Mouse (Mus musculus) ES-E14 (cell line): ENCODE data around the gene Nhlrc2. TPM values are rescaled to one million over a fixed set of nuclear protein-coding genes. Genes with fewer than 3 reads are reported as not detected.

Experiments used
- DNase-seq: peaks from one replicate; pipeline ENCODE4 v3.0.0-alpha.2; 2013; ENCODE audit warnings: low read depth, low spot score
- H3K27ac ChIP-seq: 2 replicates; pipeline ENCODE4 v1.5.1; 2012; ENCODE audit warnings: low read depth, mild to moderate bottlenecking, low read length, moderate library complexity, mixed read lengths; ENCODE audit not compliant: poor library complexity, insufficient read depth, severe bottlenecking
- H3K36me3 ChIP-seq: 2 replicates; pipeline ENCODE4 v1.6.1; 2012; ENCODE audit warnings: mild to moderate bottlenecking, low read length, moderate library complexity, mixed read lengths; ENCODE audit not compliant: control insufficient read depth, poor library complexity, insufficient read depth, severe bottlenecking
- H3K4me1 ChIP-seq, 2 experiments: fragments of 150-350 bp in 1 of 2; sonication (generic) in 1 of 2; 2 replicates each; pipeline ENCODE4 v1.6.1; 2012; ENCODE audit warnings: low read length in 2 of 2, mild to moderate bottlenecking in 1 of 2, mixed read lengths in 1 of 2; ENCODE audit not compliant: control insufficient read depth in 2 of 2, insufficient read depth in 2 of 2, poor library complexity in 1 of 2
- H3K4me3 ChIP-seq, 2 experiments: fragments of 150-350 bp in 1 of 2; sonication (generic) in 1 of 2; 2 replicates each; pipeline ENCODE4 v1.5.1; 2012; ENCODE audit warnings: low read length in 2 of 2, low read depth in 1 of 2, mild to moderate bottlenecking in 1 of 2, mixed read lengths in 1 of 2; ENCODE audit not compliant: insufficient read depth in 1 of 2, poor library complexity in 1 of 2, severe bottlenecking in 1 of 2
- H3K9ac ChIP-seq: 2 replicates; pipeline ENCODE4 v1.6.1; 2012; ENCODE audit warnings: low read depth, mild to moderate bottlenecking, low read length, mixed read lengths; ENCODE audit not compliant: poor library complexity, insufficient read depth, severe bottlenecking
- H3K9me3 ChIP-seq: fragments of 150-350 bp; sonication (generic); 2 replicates; pipeline ENCODE4 v1.6.1; 2012; ENCODE audit warnings: low read depth, mild to moderate bottlenecking, low read length; ENCODE audit not compliant: control insufficient read depth, insufficient read depth
- CHD2 ChIP-seq: IDR thresholded peaks from 2 replicates; pipeline ENCODE4 v1.6.1; 2014; ENCODE audit warnings: mild to moderate bottlenecking, low read depth, low read length, inconsistent platforms
- HCFC1 ChIP-seq: IDR thresholded peaks from 2 replicates; pipeline ENCODE4 v1.6.1; 2012; ENCODE audit warnings: low read length, inconsistent platforms, borderline replicate concordance; ENCODE audit not compliant: insufficient read depth
- MAFK ChIP-seq: IDR thresholded peaks from 2 replicates; pipeline ENCODE4 v1.6.1; 2014; ENCODE audit warnings: mild to moderate bottlenecking, low read depth, low read length, inconsistent platforms; ENCODE audit not compliant: insufficient read depth
- ZC3H11A ChIP-seq: IDR thresholded peaks from 2 replicates; pipeline ENCODE4 v1.6.1; 2012; ENCODE audit warnings: low read depth, mild to moderate bottlenecking, inconsistent platforms, low read length, borderline replicate concordance
- ZNF384 ChIP-seq: IDR thresholded peaks from 2 replicates; pipeline ENCODE4 v1.6.1; 2012; ENCODE audit warnings: low read depth, low read length, inconsistent platforms
- in situ Hi-C, 2 experiments: fragments of 600-800 bp; cut with MboI; formaldehyde crosslinking; loops; one replicate each; pipeline ENCODE4 v1.15.1; 2025; ENCODE audit warnings: low sequenced_read_pairs in 2 of 2, inconsistent platforms in 1 of 2; ENCODE audit not compliant: unreplicated experiment in 2 of 2
- total RNA-seq: library from RNA; depleted of rRNA; stranded (reverse); fragments of 300-350 nt; gene quantifications from 2 replicates; pipeline ENCODE4 v1.2.3, GENCODE M21; 2012

Gene Nhlrc2
- total RNA-seq, 1 experiment, result 15.3 TPM

- in situ Hi-C loops, result no loop called here
- no peak overlapping the region for H3K4me3 ChIP-seq
- H3K9me3 ChIP-seq, result no peaks in the 10 kb centered on the region
- H3K4me1 ChIP-seq, result no peaks in the 10 kb centered on the region; a peak in 1 of 4 replicates
- no peak for DNase-seq
- peaks cover 9% of the 10 kb centered on the region for H3K36me3 ChIP-seq
- H3K27ac ChIP-seq, result no peak overlapping the region
- H3K9ac ChIP-seq, result no peak overlapping the region
- TF ChIP-seq ZNF384 (no peak), ZC3H11A (no peak), MAFK (no peak), HCFC1 (no peak), CHD2 (no peak)
Observed at GRCm38 (mm10) chr19:56601901-56602347, 53.9 kb downstream of the Nhlrc2 start.

GRCm38 (mm10) chr19:56608946-56609345 lies 60.9 kb downstream of the Nhlrc2 start:
- H3K9me3 ChIP-seq, result no peaks in the 10 kb centered on the region
- no peak overlapping the region for H3K27ac ChIP-seq
- no peak for DNase-seq
- H3K9ac ChIP-seq, result no peak overlapping the region
- no peaks in the 10 kb centered on the region for H3K36me3 ChIP-seq
- no peaks in the 10 kb centered on the region for H3K4me1 ChIP-seq
- TF ChIP-seq ZC3H11A (no peak), CHD2 (no peak), ZNF384 (no peak), MAFK (no peak), HCFC1 (no peak)
- H3K4me3 ChIP-seq, result no peak overlapping the region
- in situ Hi-C loops, result no loop called here

- H3K9me3 ChIP-seq, result no peaks in the 10 kb centered on the region
- no peaks in the 10 kb centered on the region; a peak in 1 of 4 replicates for H3K4me1 ChIP-seq
- in situ Hi-C loops, result no loop called here
- no peak for DNase-seq
- TF ChIP-seq CHD2, result no peak
- TF ChIP-seq HCFC1, result no peak
- no peak for TF ChIP-seq ZNF384
- no peak for TF ChIP-seq ZC3H11A
- TF ChIP-seq MAFK, result no peak
- H3K36me3 ChIP-seq, result no peaks in the 10 kb centered on the region
- no peak overlapping the region for H3K27ac ChIP-seq
- no peak overlapping the region for H3K4me3 ChIP-seq
- no peak overlapping the region for H3K9ac ChIP-seq
Observed at GRCm38 (mm10) chr19:56614131-56614530, 66.1 kb downstream of the Nhlrc2 start.

DNA sequence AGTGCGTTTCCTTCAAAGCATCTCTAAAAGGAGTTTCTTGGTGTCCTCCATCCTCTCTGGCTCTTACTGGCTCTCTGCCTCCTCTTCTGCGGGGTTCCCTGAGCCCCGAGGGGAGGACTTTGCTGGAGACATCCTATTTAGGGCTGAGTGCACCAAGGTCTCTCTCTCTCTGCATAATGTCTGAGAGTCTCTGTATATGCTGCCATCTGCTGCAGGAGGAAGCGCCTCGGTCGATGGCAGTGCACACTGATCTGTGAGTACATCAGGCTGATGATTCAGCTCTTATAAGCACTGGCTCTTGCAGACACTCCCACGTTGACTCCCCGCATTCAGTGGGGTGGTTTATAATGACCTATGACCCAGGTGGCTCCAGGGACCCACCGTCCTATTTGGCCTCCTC lies 70.8 kb downstream of the Nhlrc2 start:
- no peak overlapping the region for H3K9ac ChIP-seq
- DNase-seq, result no peak
- no peak overlapping the region for H3K4me3 ChIP-seq
- H3K9me3 ChIP-seq, result no peaks in the 10 kb centered on the region
- H3K4me1 ChIP-seq, result no peaks in the 10 kb centered on the region; a peak in 1 of 4 replicates
- TF ChIP-seq ZC3H11A (no peak), MAFK (no peak), HCFC1 (no peak)
- no peak overlapping the region for H3K27ac ChIP-seq
- in situ Hi-C loops, result no loop called here
- H3K36me3 ChIP-seq, result no peaks in the 10 kb centered on the region

DNA sequence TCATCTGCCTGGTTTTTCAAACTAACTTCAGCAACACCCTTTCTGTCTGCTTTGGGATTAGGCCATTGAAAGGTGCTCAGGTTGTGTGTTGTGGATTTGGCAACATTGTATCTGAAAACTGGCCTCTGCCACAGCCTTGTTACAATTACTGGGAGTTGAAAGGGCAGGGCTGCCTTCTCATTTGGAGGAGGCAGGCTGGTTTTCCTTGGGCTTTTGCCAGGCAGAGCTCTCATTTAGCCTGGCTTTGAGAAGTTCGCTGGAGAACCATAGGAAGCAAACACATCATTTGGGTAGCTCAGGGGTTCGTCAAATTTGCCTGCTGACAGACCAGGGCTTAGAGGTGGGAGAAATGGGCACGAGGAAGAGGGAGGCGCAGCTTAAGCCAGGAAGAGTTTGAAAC lies 71.5 kb downstream of the Nhlrc2 start:
- no peak overlapping the region for H3K27ac ChIP-seq
- no peaks in the 10 kb centered on the region; a peak in 1 of 4 replicates for H3K4me1 ChIP-seq
- no peak overlapping the region for H3K4me3 ChIP-seq
- H3K9me3 ChIP-seq, result no peaks in the 10 kb centered on the region
- H3K36me3 ChIP-seq, result no peaks in the 10 kb centered on the region
- no peak for DNase-seq
- in situ Hi-C loops, result no loop called here
- TF ChIP-seq HCFC1 (no peak), ZC3H11A (no peak), CHD2 (no peak), ZNF384 (no peak)
- no peak overlapping the region for H3K9ac ChIP-seq
